ENCODE assay signal across 25 mouse cellular contexts in the genomic region with DNA sequence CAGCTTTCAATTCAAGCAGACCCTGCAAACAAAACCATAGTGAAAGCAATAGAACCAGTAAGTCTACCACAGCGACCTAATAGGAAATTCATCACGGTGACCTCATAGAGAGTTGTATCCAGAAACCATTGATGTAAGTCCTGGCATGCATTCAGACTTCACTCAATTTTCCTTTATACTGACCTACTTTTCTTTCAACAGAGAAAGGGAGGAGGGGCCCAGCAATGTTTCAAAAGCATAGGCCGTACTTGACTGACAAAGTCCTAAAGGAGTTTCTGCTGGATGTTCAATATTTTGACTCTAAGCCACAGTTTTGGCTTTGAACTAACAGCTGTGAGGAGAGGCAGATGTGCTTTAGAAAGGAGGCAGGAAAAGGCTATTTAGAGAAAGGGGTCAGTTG.
DNase-seq lines count a peak whose midpoint lies in the region; ATAC-seq and TF ChIP-seq lines count a peak whose summit lies in the region.
"Had no signal": no experiment of that assay in that cellular context is flagged by ENCODE, and none has a peak within 500 bp of the region (broad histone marks: within the 10 kb centered on the region; RNA-seq: fewer than 3 reads in every experiment).

No protein-coding gene starts in this region.

- peaks cover 5% of the 10 kb centered on the region; the same call in 1 of the 2 replicates for H3K4me1 ChIP-seq in forebrain, embryonic 13.5 days
- no peaks in the 10 kb centered on the region for H3K4me1 ChIP-seq in forebrain, embryonic 12.5 days
- no peaks in the 10 kb centered on the region for H3K4me1 ChIP-seq in kidney, postnatal 0 days (replicated peaks; ENCODE audit: insufficient read depth, low read length)
- no peaks in the 10 kb centered on the region for H3K4me1 ChIP-seq in kidney, embryonic 14.5 days (ENCODE audit: control insufficient read depth, insufficient read depth, low read length)
- H3K4me1 ChIP-seq in forebrain, embryonic 16.5 days (replicated peaks; ENCODE audit: control insufficient read depth, insufficient read depth, low read length), result no peaks in the 10 kb centered on the region; the same call in 1 of the 2 replicates
- H3K4me1 ChIP-seq: heart, embryonic 15.5 days; hindbrain, embryonic 13.5 days; limb, embryonic 12.5 days had no signal

- H3K9ac ChIP-seq in forebrain, embryonic 13.5 days, result no peak overlapping the region
- no peak overlapping the region for H3K9ac ChIP-seq in forebrain, embryonic 12.5 days
- no peak overlapping the region for H3K9ac ChIP-seq in kidney, postnatal 0 days (ENCODE audit: low read depth, low read length)
- no peak overlapping the region for H3K9ac ChIP-seq in kidney, embryonic 14.5 days (ENCODE audit: low read depth, low read length)
- no peak overlapping the region for H3K9ac ChIP-seq in forebrain, embryonic 16.5 days (replicated peaks; ENCODE audit: low read depth, low read length)
- H3K9ac ChIP-seq: heart, embryonic 15.5 days; hindbrain, embryonic 13.5 days; limb, embryonic 12.5 days; midbrain, embryonic 15.5 days had no signal

- WGBS in forebrain, embryonic 13.5 days, result 18% methylated on average over 3 of the region's 3 CpGs
- WGBS in forebrain, embryonic 12.5 days, result 36% methylated on average over 3 of the region's 3 CpGs
- 74% methylated on average over 3 of the region's 3 CpGs for WGBS in kidney, postnatal 0 days
- WGBS in kidney, embryonic 14.5 days, result 72% methylated on average over 3 of the region's 3 CpGs
- 10% methylated on average over 3 of the region's 3 CpGs for WGBS in forebrain, embryonic 16.5 days

- H3K4me2 ChIP-seq in forebrain, embryonic 13.5 days, result no peak overlapping the region
- H3K4me2 ChIP-seq in forebrain, embryonic 12.5 days, result no peak overlapping the region
- H3K4me2 ChIP-seq in kidney, postnatal 0 days (ENCODE audit: low read length), result no peak overlapping the region
- no peak overlapping the region for H3K4me2 ChIP-seq in kidney, embryonic 14.5 days (replicated peaks; ENCODE audit: low read depth, low read length)
- no peak overlapping the region for H3K4me2 ChIP-seq in forebrain, embryonic 16.5 days (ENCODE audit: low read length)
- H3K4me2 ChIP-seq: heart, embryonic 15.5 days; hindbrain, embryonic 13.5 days; limb, embryonic 12.5 days; liver, embryonic 11.5 days; midbrain, embryonic 15.5 days had no signal

- H3K27me3 ChIP-seq in forebrain, embryonic 13.5 days, result no peaks in the 10 kb centered on the region
- no peaks in the 10 kb centered on the region for H3K27me3 ChIP-seq in forebrain, embryonic 12.5 days
- no peaks in the 10 kb centered on the region for H3K27me3 ChIP-seq in kidney, postnatal 0 days (ENCODE audit: insufficient read depth, low read length)
- H3K27me3 ChIP-seq in kidney, embryonic 14.5 days (ENCODE audit: control insufficient read depth, insufficient read depth, low read length), result no peaks in the 10 kb centered on the region
- H3K27me3 ChIP-seq in forebrain, embryonic 16.5 days (replicated peaks; ENCODE audit: control insufficient read depth, insufficient read depth, low read length), result no peaks in the 10 kb centered on the region
- H3K27me3 ChIP-seq: heart, embryonic 15.5 days; hindbrain, embryonic 13.5 days; limb, embryonic 12.5 days; midbrain, embryonic 15.5 days had no signal

- H3K27ac ChIP-seq in forebrain, embryonic 13.5 days, result no peak overlapping the region
- H3K27ac ChIP-seq in forebrain, embryonic 12.5 days, result no peak overlapping the region
- H3K27ac ChIP-seq in kidney, postnatal 0 days, result no peak overlapping the region
- no peak overlapping the region for H3K27ac ChIP-seq in kidney, embryonic 14.5 days (ENCODE audit: low read depth, low read length)
- no peak overlapping the region for H3K27ac ChIP-seq in forebrain, embryonic 16.5 days (ENCODE audit: low read length)
- H3K27ac ChIP-seq: heart, embryonic 15.5 days; hindbrain, embryonic 13.5 days; limb, embryonic 12.5 days; midbrain, embryonic 15.5 days had no signal

- no peaks in the 10 kb centered on the region for H3K9me3 ChIP-seq in forebrain, embryonic 13.5 days (replicated peaks)
- no peaks in the 10 kb centered on the region for H3K9me3 ChIP-seq in forebrain, embryonic 12.5 days
- H3K9me3 ChIP-seq in kidney, postnatal 0 days (replicated peaks; ENCODE audit: low read length), result no peaks in the 10 kb centered on the region
- no peaks in the 10 kb centered on the region for H3K9me3 ChIP-seq in kidney, embryonic 14.5 days (ENCODE audit: control insufficient read depth, low read length)
- H3K9me3 ChIP-seq in forebrain, embryonic 16.5 days (ENCODE audit: control insufficient read depth, low read length), result no peaks in the 10 kb centered on the region
- H3K9me3 ChIP-seq: G1E; heart, embryonic 15.5 days; hindbrain, embryonic 13.5 days; limb, embryonic 12.5 days; midbrain, embryonic 15.5 days had no signal

- DNase-seq in kidney, postnatal 0 days (ENCODE audit: low spot score), result peak; percentile 5
- peak; percentile 50 for DNase-seq in Muller cell, postnatal 12 days (ENCODE audit: inconsistent ontology term)
- DNase-seq in spleen, adult 12 weeks (ENCODE audit: low spot score), result no peak
- no peak for DNase-seq in gastrocnemius, adult 8-10 months (ENCODE audit: low spot score in 2 of 2)
- DNase-seq: adrenal gland, postnatal 25 days; cerebellum, adult 8-10 months; cerebellum, postnatal 25 days; gastrocnemius, postnatal 14 days; heart, postnatal 36 days; kidney, adult 9 months; kidney, postnatal 25 days; right cerebral cortex, postnatal 14 days; thymus, adult 2 months; thymus, postnatal 36 days had no signal

- no peak for TF ChIP-seq CTCF in kidney, postnatal 0 days (IDR thresholded peaks at IDR 0.05; ENCODE audit: low read depth)

- no peaks in the 10 kb centered on the region for H3K36me3 ChIP-seq in forebrain, embryonic 13.5 days (ENCODE audit: poor library complexity, severe bottlenecking)
- H3K36me3 ChIP-seq in forebrain, embryonic 12.5 days (replicated peaks), result no peaks in the 10 kb centered on the region
- H3K36me3 ChIP-seq in kidney, postnatal 0 days (ENCODE audit: insufficient read depth, low read length), result no peaks in the 10 kb centered on the region
- no peaks in the 10 kb centered on the region for H3K36me3 ChIP-seq in kidney, embryonic 14.5 days (ENCODE audit: control insufficient read depth, insufficient read depth, low read length)
- H3K36me3 ChIP-seq in forebrain, embryonic 16.5 days (ENCODE audit: control insufficient read depth, insufficient read depth), result no peaks in the 10 kb centered on the region
- H3K36me3 ChIP-seq: G1E; heart, embryonic 15.5 days; hindbrain, embryonic 13.5 days; limb, embryonic 12.5 days; midbrain, embryonic 15.5 days had no signal

- no peak overlapping the region for H3K4me3 ChIP-seq in forebrain, embryonic 13.5 days
- H3K4me3 ChIP-seq in forebrain, embryonic 12.5 days (replicated peaks), result no peak overlapping the region
- no peak overlapping the region for H3K4me3 ChIP-seq in kidney, postnatal 0 days (replicated peaks; ENCODE audit: low read depth, low read length)
- H3K4me3 ChIP-seq in kidney, embryonic 14.5 days (ENCODE audit: low read length), result no peak overlapping the region
- H3K4me3 ChIP-seq in forebrain, embryonic 16.5 days (replicated peaks; ENCODE audit: low read length), result no peak overlapping the region
- H3K4me3 ChIP-seq: heart, embryonic 15.5 days; hindbrain, embryonic 13.5 days; limb, embryonic 12.5 days; midbrain, embryonic 15.5 days had no signal

- peak; percentile 84 for ATAC-seq in forebrain, embryonic 13.5 days
- ATAC-seq in forebrain, embryonic 12.5 days (ENCODE audit: low FRiP score), result no peak
- ATAC-seq in kidney, postnatal 0 days (replicated peaks; ENCODE audit: low FRiP score, low read depth), result no peak
- ATAC-seq in kidney, embryonic 14.5 days (ENCODE audit: low FRiP score, low TSS enrichment), result no peak
- ATAC-seq in forebrain, embryonic 16.5 days, result peak; percentile 82
- ATAC-seq: intestine, postnatal 0 days; midbrain, embryonic 15.5 days had no signal

Comparison
In these comparisons a context has a peak if more than half of its experiments do, and no peak if none do; other contexts are left out.
1. ATAC-seq: peak in forebrain, embryonic 13.5 days (single experiment) and forebrain, embryonic 16.5 days (single experiment); none in forebrain, embryonic 12.5 days (single experiment), kidney, postnatal 0 days (single experiment) and kidney, embryonic 14.5 days (single experiment).
2. DNase-seq: peak in kidney, postnatal 0 days (single experiment) and Muller cell, postnatal 12 days (single experiment); none in spleen, adult 12 weeks (single experiment) and gastrocnemius, adult 8-10 months (0 of 2).